Mouse (Mus musculus) olfactory bulb, adult 2 months (tissue): ENCODE data around the gene Nup62.
A peak's percentile ranks its signal among the peaks of the same experiment; 100 is the strongest.

Experiments
- CTCF ChIP-seq: fragments of 200-500 bp; IDR thresholded peaks from 2 replicates; pipeline ENCODE4 v1.5.1; 2012; ENCODE audit warnings: low read depth, mild to moderate bottlenecking, low read length, moderate library complexity; ENCODE audit not compliant: insufficient read depth
- POLR2A ChIP-seq: fragments of 200-500 bp; IDR thresholded peaks from 2 replicates; pipeline ENCODE4 v1.6.1; 2012; ENCODE audit warnings: mild to moderate bottlenecking, low read depth, low read length, moderate library complexity; ENCODE audit not compliant: insufficient read depth

DNA sequence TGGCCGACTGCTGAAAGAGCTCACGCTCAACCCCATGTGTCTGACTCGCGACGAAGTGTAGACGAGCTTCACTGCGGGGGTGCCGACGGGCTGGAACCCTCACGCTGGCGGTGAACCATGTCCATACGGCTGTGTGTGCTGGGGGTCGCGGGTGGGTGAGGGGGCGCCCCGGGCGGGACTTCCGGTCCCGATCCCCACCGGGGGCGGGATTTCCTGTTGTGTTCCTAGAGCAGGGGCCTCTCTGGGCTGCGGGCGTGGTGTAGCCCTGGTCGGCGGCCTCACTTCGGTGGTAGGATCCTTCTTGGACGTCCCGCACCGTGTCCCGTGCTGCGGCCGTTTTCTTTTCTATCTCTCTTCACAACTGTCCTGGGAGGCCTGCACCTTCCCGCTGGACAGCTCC, 34.3 kb downstream of the Nup62 start:
- TF ChIP-seq CTCF (no peak), POLR2A (peak; percentile 46; the same call in 1 of the 2 replicates)
